Mouse (Mus musculus): ENCODE results near the gene Olfr1065.
"Not testable (repeated sequence)": the region's sequence is repeated elsewhere in the genome, so short reads cannot be mapped to it uniquely, and the experiment has no call there.

The Olfr1065 gene

DNA sequence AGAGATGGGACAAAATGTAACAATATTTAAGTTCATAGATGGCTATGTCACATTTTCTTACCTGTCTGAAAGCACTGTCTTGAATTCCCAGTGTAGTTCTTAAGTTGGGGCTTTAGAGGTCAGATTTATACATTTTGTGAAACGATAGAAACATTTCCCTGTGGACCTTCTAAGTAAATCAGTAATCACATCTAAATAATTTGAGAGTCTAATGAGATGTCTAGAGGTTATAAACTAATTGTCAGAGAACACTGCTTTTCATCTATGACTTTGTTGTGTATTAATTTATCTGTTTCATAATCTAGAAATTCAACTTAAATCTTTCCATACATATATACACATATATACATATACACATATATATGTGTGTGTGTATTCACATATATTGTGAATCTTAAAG lies at the start of gene Olfr1065:
Gene Olfr1065 (minus strand): TSS at position 101 of the 400 bp plus-strand sequence.
- DNase-seq: not testable (repeated sequence)

DNA sequence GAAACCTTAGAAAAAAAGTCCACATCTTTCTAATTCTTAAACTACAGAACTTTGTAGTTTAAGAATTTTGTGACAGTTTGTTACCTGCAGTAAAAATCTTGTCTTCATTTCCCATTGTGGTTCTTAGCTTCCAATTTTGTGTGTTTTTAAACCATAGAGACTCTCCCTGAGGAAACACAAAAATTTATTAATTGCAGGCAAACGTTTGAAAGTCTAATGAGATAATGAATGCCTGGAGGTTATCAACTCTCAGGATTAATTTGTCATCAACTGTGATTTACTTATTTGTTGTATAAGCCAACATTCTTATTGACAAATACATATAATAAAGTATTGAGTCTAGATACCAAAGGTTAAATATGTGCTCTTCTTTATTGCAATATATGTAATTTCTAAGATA lies 36.9 kb upstream of the Olfr1065 start, which contains the start of gene Olfr228:
Gene Olfr228 (minus strand): TSS at position 101 of the 400 bp plus-strand sequence.
- no peak for DNase-seq

DNA sequence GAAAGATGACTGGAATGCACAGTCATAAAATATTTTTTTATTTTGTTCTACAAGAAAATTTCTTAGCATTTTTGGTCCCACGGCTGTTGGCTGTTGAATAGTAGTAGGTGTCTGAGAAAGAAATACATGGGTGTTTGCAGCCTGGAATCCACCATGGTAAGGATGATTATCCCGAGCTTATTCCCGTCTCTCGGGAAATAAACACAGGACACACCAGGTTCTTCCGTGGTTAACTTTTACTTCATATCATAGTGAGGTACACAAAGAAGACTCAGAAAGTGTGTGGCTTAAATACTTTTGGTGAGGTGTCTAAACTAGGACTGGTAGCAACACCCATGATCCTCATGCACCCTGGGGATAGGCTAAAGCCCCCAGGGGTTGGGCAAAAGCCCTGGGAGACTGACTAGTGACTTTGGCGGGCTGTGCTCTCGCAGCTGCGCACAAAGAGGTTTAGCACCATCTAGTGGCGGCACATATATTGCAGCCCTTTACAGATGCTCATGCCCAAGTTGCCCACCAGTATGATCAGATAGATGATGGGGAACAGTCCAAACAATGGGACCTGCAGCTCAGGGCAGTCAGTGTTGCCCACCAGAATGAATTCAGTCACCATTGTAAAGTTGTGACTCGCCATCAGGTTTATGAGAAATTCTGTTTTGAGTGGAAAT lies 14.2 kb upstream of the Olfr1065 start:
- DNase-seq: peak; percentile 52

DNA sequence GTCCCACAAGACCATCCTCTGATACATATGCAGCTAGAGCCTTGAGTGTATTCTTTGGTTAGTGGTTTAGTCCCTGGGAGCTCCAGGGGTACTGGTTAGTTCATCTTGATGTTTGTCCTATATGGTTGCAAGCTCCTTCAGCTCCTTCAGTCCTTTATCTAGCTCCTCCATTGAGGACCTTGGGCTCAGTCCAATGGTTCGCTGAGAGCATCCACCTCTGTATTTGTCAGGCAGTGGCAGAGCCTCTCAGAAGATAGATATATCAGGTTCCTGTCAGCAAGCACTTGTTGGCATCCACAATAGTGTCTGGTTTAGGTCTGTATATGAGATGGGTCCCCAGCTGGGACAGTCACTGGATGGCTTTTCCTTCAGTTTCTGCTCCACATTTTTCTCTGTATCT lies 10.0 kb upstream of the Olfr1065 start:
- DNase-seq: no peak

DNA sequence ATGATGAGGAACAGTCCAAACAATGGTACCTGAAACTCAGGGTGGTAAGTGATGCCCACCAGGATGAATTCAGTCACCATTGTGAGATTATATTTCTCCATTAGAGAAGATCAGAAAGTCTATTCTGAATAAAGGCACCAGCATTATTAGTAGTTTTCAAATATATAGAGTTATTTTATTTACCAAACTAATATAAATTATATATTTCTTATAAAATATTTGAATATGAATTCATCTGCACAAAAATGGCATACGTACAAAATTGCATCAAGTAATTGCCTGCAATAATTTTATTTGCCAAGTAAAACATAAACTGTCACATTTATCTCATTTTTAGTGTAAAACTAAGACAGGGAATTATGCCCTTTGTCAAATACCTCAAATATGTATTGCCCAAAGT lies 5.8 kb upstream of the Olfr1065 start, which contains the start of gene Olfr1066:
Gene Olfr1066 (minus strand): TSS at position 101 of the 400 bp plus-strand sequence.
- DNase-seq: no peak

DNA sequence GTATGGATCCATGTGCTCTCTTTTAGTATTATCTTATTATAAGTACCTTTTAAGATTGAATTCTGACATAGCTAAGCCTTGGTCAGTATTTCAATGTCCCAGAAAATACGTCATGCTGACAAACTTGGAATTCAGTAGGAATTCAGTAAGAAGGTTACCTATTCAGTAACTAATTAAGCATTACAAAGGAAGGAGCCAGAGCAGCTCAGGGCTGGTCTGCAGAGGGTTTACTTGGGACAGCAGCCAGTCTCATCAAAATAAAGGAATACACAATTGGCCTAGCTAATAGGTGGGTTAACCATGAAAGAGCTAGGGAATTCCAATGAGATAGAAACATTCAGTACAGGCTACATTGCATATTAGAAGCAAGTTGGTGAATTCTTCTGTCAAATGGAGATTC lies 8.3 kb downstream of the Olfr1065 start:
- not testable (repeated sequence) for DNase-seq

DNA sequence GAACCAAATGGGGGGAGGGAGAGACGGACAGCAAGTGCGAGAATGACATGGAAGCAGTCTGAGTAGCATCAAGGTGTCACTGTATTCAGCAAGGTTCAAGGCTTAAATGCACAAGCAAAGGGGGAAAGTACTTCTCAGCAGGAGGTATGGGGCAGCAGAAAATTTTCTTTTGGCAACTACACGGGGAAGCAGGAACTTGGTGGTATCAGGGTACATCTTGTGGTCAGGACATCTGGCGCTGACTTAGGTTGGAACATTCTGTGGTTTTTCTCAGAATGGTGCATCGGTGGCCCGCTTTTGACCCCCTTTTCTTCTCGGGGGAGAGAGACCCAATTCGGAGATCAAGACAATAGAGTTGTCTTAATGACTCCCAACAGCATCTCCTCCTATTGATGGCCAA lies 21.9 kb downstream of the Olfr1065 start:
- DNase-seq: not testable (repeated sequence)

DNA sequence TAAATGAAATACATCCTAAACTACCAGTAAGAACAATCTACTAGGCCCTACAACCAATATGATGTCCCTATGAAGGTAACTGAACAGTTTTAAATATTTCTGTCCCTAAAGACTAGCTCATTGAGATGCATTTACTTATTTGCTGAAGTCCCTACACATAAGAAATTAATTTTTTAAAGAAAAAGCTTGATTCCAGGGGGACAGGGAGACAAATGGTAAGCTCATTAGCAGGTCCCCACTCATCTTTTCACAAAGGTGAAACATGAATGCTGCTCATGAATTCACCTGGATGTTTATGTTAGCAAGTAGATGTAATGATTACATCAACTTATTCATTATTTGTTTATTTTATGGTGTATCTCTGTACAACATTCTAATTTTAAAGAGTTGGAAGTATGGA lies 23.7 kb downstream of the Olfr1065 start, which contains the start of gene Olfr1062:
Gene Olfr1062 (minus strand): TSS at position 101 of the 400 bp plus-strand sequence.
- DNase-seq: not testable (repeated sequence)

DNA sequence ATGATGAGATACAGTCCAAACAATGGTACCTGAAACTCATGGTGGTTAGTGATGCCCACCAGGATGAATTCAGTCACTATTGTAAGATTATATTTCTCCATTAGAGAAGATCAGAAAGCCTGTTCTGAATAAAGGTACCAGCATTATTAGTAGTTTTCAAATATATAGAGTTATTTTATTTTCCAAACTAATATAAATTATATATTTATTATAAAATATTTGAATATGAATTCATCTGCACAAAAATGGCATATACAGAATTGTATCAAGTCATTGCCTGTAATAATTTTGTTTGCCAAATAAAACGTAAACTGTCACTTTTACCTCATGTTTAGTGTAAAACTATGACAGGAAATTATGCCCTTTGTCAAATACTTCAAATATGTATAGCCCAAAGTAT lies 36.4 kb downstream of the Olfr1065 start, which contains the start of gene Olfr1061:
Gene Olfr1061 (minus strand): TSS at position 101 of the 400 bp plus-strand sequence.
- DNase-seq: no peak

DNA sequence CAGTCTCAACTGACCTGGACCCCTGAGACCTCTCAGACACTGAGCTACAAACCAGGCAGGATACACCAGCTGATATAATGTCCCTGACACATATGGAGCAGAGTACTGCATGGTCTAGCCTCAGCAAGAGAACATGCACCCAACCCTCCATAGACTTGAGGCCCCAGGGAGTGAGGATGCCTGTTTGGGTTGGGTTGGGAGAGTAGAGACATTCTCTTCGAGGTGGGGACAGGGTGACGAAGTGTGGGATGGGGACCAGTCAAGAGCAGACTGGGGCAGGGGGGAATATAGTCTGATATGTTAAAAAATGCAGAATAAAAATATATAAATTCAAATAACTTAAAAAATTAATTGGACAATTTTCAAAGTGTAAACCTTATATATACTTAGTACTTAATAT lies 55.3 kb downstream of the Olfr1065 start:
- no peak for DNase-seq
